Mouse (Mus musculus) brain, embryonic 18.5 days (tissue): ENCODE data around the gene Drd1.

Experiments used
- DNase-seq: peaks from one replicate; pipeline ENCODE4 v3.0.0-alpha.2; 2012; ENCODE audit warnings: low read depth, low spot score

Gene Drd1

GRCm38 (mm10) chr13:54055448-54055861 is at the start of gene Drd1:
Gene Drd1 (minus strand): TSS chr13:54055705.
- DNase-seq, result no peak

DNA sequence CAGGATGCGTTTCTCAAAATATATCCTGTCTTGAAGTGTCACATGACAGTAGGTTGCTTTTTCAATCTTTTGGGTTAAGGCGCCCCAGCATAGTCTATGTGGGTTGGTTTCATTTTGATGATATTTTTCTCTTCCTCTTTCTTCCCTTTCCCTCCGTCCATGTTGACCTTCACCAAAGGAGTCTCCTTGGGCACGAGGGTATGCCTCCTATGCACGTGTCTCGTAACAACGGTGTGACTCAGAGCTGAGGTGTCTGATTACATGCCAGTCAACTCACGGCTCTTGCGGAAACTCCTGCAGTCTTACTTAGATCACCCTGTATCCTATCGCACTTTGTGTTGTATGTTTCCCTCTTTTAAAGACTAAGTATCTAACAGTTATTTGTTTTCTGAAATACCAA is 48.4 kb upstream of the Drd1 start:
- no peak for DNase-seq

GRCm38 (mm10) chr13:54103271-54103670 is 47.8 kb upstream of the Drd1 start:
- DNase-seq, result no peak

DNA sequence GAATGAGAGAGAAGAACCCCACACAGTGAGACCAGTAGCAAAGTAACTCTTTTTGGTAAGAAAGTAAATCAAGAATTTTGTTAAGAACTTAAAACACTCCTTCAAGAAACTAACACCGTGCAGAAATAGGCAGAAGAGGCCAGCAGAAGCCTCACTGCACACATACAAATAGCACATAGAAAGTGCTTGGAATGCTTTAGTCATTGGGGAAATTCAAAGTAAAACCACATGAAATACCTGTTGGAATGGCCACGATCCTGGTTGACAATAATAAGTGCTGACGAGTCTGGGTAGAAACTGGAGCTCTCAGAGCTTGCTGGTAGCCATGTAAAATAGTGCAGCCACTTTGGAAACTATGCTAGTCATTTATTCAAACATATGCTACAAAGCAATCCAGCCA is 46.6 kb upstream of the Drd1 start:
- no peak for DNase-seq

DNA sequence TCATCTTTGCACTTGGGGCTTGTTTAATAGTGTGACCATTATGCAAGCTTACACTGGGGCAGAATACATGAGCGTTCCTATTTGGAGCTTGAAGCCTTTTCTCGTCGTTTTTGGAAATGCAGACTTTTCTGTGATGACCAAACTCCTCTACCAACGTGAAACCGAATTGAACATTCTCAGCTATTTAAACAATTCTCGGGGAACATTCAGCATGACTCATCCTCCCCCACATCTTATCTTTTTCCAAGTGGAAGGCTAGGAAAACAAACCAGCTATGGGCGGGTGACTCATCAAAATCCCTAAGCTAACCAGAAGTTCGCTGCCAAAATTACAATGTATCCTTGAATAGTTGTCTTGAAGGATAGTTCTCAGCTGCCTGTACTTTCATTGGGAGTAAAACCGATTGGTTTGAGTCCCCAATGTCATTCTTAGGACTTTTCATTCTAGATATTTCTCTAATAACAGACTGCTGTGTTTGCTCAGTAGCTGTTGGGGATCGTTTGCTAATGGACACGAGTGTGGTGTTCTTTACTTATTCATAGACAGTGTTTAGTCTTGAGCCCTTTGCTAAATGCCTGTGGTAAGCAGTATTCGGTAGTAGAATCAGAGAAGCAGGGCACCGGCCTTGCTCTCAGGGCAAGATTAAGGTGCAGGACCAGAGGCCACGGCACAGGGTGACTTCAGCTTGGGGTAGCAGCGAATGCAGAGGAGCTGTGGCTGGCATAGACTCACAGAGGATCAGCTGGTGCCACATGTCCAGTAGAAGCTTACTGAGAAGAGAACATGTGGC is 45.7 kb upstream of the Drd1 start:
- no peak for DNase-seq

GRCm38 (mm10) chr13:54097797-54098196 is 42.3 kb upstream of the Drd1 start:
- DNase-seq, result no peak

GRCm38 (mm10) chr13:54097227-54097626 is 41.7 kb upstream of the Drd1 start:
- DNase-seq, result no peak

DNA sequence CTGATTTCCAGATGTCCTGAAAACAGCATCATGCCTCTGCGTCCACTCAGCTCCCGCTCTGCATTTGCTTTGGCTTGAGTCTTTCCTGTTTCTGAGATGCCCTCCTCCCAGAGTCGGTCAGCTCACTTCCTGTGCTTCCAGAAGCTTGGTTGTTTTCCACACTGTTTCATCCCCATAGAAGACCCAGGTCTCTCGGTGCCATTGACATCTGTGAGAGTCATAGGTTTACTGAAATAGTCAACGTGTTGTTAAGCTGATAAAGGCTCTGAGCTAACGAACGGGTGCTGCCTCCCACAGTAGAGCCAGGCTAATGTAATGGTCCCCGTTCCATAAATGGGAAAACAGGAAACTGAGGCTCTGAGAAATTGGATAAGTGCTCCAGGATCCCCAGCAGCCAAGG is 40.2 kb upstream of the Drd1 start:
- no peak for DNase-seq

DNA sequence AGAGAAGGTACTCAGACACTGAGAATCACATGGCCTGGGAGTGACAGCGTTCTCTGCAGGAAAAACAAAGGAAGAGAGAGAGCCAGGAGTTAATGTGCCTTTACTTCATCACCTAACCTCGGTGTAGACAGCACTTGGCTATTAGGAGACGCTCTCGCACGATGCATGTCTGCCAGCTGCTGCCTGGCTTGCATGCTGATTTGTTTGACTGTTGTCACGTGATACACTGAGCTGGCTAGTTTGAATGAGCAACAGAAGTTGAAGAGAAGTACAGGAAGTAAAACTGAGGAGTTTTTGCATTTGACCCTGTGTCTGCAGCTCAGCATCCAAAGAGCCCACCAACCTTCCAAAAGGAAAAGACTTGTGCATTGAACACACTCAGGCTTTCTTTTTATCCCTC is 39.5 kb upstream of the Drd1 start:
- DNase-seq, result no peak

GRCm38 (mm10) chr13:54094349-54094748 is 38.8 kb upstream of the Drd1 start:
- no peak for DNase-seq

- DNase-seq, result no peak
Measured at GRCm38 (mm10) chr13:54091719-54092118, 36.2 kb upstream of the Drd1 start.

DNA sequence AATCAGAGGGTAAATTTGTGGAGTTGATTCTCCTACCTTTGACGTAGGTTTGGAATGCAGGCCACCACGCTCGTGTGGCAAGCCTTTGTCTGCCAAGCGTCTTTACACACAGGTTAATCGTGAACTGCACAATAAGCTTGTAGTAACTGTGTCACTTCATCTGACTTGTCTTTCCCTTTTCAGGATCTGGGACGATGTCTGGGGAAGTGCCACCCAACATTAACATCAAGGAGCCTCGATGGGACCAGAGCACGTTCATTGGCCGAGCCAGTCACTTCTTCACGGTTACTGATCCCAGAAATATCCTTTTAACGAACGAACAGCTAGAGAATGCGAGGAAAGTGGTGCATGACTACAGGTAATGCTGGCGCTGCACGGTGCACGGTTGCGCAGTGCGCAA is 29.8 kb upstream of the Drd1 start:
- no peak for DNase-seq

DNA sequence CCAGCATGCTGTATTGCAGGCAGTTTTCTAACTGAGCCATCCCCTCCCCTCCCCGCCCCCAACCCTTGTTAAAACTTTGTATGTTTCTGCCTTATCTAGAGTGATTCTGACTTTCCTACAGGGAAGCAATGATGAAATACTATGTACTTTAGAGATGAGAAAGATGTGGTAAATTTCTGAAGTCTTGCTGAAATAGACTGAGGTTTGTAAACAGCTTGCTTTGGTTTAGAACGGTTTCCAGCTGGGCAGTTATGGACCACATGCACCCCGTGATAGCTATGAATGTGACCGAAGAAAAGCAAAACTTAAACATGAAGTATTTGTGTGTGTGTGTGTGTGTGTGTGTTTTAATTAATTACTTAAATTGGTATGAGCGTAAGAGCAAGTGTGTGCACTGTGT is 29.3 kb upstream of the Drd1 start:
- no peak for DNase-seq

- DNase-seq, result no peak
Measured at GRCm38 (mm10) chr13:54084178-54084577, 28.7 kb upstream of the Drd1 start.

- no peak for DNase-seq
Measured at GRCm38 (mm10) chr13:54082946-54083345, 27.4 kb upstream of the Drd1 start.

- no peak for DNase-seq
Measured at GRCm38 (mm10) chr13:54080785-54081184, 25.3 kb upstream of the Drd1 start.

- DNase-seq, result no peak
Measured at GRCm38 (mm10) chr13:54079782-54080759, 24.6 kb upstream of the Drd1 start.

- DNase-seq, result no peak
Measured at GRCm38 (mm10) chr13:54077470-54078174, 22.1 kb upstream of the Drd1 start.

DNA sequence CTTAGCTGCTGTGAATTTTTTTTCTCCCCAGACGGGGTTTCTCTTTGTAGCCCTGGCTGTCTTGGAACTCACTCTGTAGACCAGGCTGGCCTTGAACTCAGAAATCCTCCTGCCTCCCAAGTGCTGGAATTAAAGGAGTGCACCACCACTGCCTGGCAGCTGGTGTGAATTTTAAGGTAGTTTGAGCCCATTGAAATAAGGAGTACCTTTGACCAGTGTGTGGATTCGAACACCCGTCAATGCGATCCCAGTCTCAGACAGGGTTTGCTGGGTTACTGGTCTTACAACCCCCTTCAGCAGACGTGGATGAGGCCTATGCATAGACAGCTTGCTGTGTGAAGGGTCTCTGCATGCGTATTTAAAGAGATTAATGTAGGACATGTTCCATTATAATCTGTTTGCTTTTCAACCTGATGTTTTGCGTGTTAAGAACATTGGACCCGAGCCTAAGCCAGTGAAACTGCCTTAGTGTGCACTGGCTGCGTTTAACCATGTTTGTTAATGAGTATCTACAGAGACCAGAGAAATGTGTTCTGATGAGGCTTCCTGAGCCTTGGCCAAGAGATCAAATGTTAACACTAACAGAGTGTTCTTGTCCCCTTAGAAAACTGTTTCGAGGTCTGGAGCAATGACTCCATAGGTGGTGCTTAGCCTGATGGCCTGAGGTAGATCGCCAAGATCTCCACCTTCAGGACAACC is 21.4 kb upstream of the Drd1 start:
- DNase-seq, result no peak

DNA sequence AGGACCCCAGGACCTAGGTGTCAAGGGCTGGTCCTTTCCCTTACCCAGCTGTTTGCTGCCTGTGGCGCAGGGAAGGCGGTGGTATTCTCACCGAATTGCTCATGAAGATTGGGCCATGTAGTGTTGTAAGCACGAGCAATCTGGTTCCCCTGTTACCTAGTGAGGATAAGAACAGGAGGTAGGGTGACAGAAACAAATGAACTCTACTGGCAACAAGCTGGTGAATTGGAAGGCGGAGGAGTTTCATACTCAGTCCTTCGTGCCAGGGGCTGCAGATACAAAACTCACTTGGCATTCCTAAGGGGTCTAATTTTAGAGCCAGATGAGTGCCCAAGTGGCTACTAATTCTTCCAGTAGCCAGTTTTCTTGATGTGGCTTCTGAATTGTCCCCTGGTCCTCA is 20.5 kb upstream of the Drd1 start:
- DNase-seq, result no peak

- DNase-seq, result no peak
Measured at GRCm38 (mm10) chr13:54075416-54075815, 19.9 kb upstream of the Drd1 start.
